Mouse (Mus musculus): ENCODE measurements around the gene St3gal3. TPM values are rescaled to one million over a fixed set of nuclear protein-coding genes. Genes with fewer than 3 reads are reported as not detected.

The St3gal3 gene
- polyA plus RNA-seq, 1 experiment from 2014 or later = 14.1 TPM

DNA sequence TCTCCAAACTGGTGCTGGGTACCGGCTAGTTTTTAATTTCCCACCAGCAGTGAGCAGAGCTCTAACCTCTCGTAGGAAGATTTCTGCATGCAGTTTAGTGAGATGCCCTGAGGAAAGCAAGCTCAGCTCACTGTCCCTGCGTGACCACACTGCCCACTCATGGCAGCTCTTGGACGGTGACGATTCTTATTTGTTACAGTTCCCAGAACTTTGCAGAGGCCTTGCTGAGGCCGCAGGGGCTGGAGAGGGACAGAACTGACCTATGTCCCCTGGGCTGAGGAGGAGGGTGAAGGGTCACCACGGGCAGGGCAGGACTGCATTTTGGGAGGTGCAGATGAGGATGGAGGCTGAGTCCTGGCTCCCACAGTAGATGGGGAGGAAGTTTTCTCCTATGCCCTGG is 141.8 kb downstream of the St3gal3 start:
- no peak overlapping the region for H3K27ac ChIP-seq (ENCODE audit: low read length)
- no peaks in the 10 kb centered on the region for H3K9me3 ChIP-seq (ENCODE audit: control insufficient read depth, low read length)
- H3K4me2 ChIP-seq (ENCODE audit: low read length) = no peak overlapping the region
- H3K4me1 ChIP-seq (replicated peaks; ENCODE audit: control insufficient read depth, insufficient read depth, low read length) = peaks cover 7% of the 10 kb centered on the region
- ATAC-seq = no peak
- no peaks in the 10 kb centered on the region for H3K27me3 ChIP-seq (replicated peaks; ENCODE audit: control insufficient read depth, insufficient read depth, low read length)
- H3K36me3 ChIP-seq (ENCODE audit: control insufficient read depth, insufficient read depth) = no peaks in the 10 kb centered on the region
- no peak overlapping the region for H3K4me3 ChIP-seq (replicated peaks; ENCODE audit: low read length)
- H3K9ac ChIP-seq (replicated peaks; ENCODE audit: low read depth, low read length) = no peak overlapping the region
- 80% methylated on average over 7 of the region's 7 CpGs for WGBS

- H3K27me3 ChIP-seq (replicated peaks; ENCODE audit: control insufficient read depth, insufficient read depth, low read length) = no peaks in the 10 kb centered on the region
- no peak overlapping the region for H3K4me2 ChIP-seq (ENCODE audit: low read length)
- H3K9me3 ChIP-seq (ENCODE audit: control insufficient read depth, low read length) = no peaks in the 10 kb centered on the region
- H3K4me1 ChIP-seq (replicated peaks; ENCODE audit: control insufficient read depth, insufficient read depth, low read length) = no peaks in the 10 kb centered on the region; the same call in 1 of the 2 replicates
- no peak overlapping the region for H3K9ac ChIP-seq (replicated peaks; ENCODE audit: low read depth, low read length)
- ATAC-seq = no peak
- no peak overlapping the region for H3K4me3 ChIP-seq (replicated peaks; ENCODE audit: low read length)
- H3K27ac ChIP-seq (ENCODE audit: low read length) = no peak overlapping the region
- WGBS = 86% methylated on average over 3 of the region's 3 CpGs
- no peaks in the 10 kb centered on the region for H3K36me3 ChIP-seq (ENCODE audit: control insufficient read depth, insufficient read depth)
These were observed 142.7 kb downstream of the St3gal3 start for GRCm38 (mm10) chr4:117992036-117992435.

DNA sequence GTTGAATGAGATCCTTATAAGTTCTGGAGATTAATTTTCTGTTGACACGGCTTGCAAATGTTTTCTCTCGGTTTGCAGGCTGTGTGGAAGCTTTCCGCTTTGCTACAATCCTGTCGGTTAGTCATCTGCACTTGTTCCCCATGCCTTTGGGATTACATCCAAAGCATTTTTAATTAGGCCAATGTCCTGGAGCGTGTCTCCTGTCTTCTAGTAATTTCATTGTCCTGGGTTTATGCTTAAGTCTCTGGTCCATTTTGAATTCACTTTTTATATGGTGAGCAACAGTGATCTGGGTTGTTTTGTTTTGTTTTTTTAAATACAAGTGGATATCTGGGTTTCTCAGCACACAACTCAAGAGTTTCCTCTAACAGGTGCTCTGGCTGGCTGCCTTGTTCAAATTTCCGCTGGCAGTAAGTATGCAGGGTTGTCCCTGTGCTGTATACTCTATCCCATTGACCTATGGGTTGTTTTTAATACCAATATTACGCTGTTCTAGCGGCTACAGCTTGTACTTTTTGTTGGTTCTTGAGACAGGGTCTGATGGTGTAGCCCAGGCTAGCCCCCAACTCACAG is 143.6 kb downstream of the St3gal3 start:
- H3K4me2 ChIP-seq (ENCODE audit: low read length) = no peak overlapping the region
- H3K36me3 ChIP-seq (ENCODE audit: control insufficient read depth, insufficient read depth) = no peaks in the 10 kb centered on the region
- no peak overlapping the region for H3K9ac ChIP-seq (replicated peaks; ENCODE audit: low read depth, low read length)
- H3K27me3 ChIP-seq (replicated peaks; ENCODE audit: control insufficient read depth, insufficient read depth, low read length) = no peaks in the 10 kb centered on the region
- 70% methylated on average over 8 of the region's 8 CpGs for WGBS
- no peak for ATAC-seq
- no peaks in the 10 kb centered on the region for H3K4me1 ChIP-seq (replicated peaks; ENCODE audit: control insufficient read depth, insufficient read depth, low read length)
- H3K27ac ChIP-seq (ENCODE audit: low read length) = no peak overlapping the region
- no peaks in the 10 kb centered on the region for H3K9me3 ChIP-seq (ENCODE audit: control insufficient read depth, low read length)
- no peak overlapping the region for H3K4me3 ChIP-seq (replicated peaks; ENCODE audit: low read length)

- no peak overlapping the region for H3K27ac ChIP-seq (ENCODE audit: low read length)
- no peaks in the 10 kb centered on the region for H3K27me3 ChIP-seq (replicated peaks; ENCODE audit: control insufficient read depth, insufficient read depth, low read length)
- ATAC-seq = no peak
- H3K9me3 ChIP-seq (ENCODE audit: control insufficient read depth, low read length) = no peaks in the 10 kb centered on the region
- 59% methylated on average over 3 of the region's 3 CpGs for WGBS
- H3K4me1 ChIP-seq (replicated peaks; ENCODE audit: control insufficient read depth, insufficient read depth, low read length) = no peaks in the 10 kb centered on the region
- no peak overlapping the region for H3K4me3 ChIP-seq (replicated peaks; ENCODE audit: low read length)
- H3K36me3 ChIP-seq (ENCODE audit: control insufficient read depth, insufficient read depth) = no peaks in the 10 kb centered on the region
- no peak overlapping the region for H3K9ac ChIP-seq (replicated peaks; ENCODE audit: low read depth, low read length)
- no peak overlapping the region for H3K4me2 ChIP-seq (ENCODE audit: low read length)
These were observed 144.1 kb downstream of the St3gal3 start for GRCm38 (mm10) chr4:117990571-117990970.

- no peaks in the 10 kb centered on the region for H3K36me3 ChIP-seq (ENCODE audit: control insufficient read depth, insufficient read depth)
- H3K27me3 ChIP-seq (replicated peaks; ENCODE audit: control insufficient read depth, insufficient read depth, low read length) = no peaks in the 10 kb centered on the region
- no peaks in the 10 kb centered on the region for H3K9me3 ChIP-seq (ENCODE audit: control insufficient read depth, low read length)
- no peak for ATAC-seq
- 91% methylated on average over 12 of the region's 12 CpGs for WGBS
- H3K4me1 ChIP-seq (replicated peaks; ENCODE audit: control insufficient read depth, insufficient read depth, low read length) = no peaks in the 10 kb centered on the region
- no peak overlapping the region for H3K9ac ChIP-seq (replicated peaks; ENCODE audit: low read depth, low read length)
- H3K4me2 ChIP-seq (ENCODE audit: low read length) = no peak overlapping the region
- H3K27ac ChIP-seq (ENCODE audit: low read length) = no peak overlapping the region
- no peak overlapping the region for H3K4me3 ChIP-seq (replicated peaks; ENCODE audit: low read length)
These were observed 144.9 kb downstream of the St3gal3 start for GRCm38 (mm10) chr4:117989801-117990200.

- no peaks in the 10 kb centered on the region for H3K9me3 ChIP-seq (ENCODE audit: control insufficient read depth, low read length)
- no peak for ATAC-seq
- H3K36me3 ChIP-seq (ENCODE audit: control insufficient read depth, insufficient read depth) = no peaks in the 10 kb centered on the region
- H3K9ac ChIP-seq (replicated peaks; ENCODE audit: low read depth, low read length) = no peak overlapping the region
- peaks cover 10% of the 10 kb centered on the region for H3K4me1 ChIP-seq (replicated peaks; ENCODE audit: control insufficient read depth, insufficient read depth, low read length)
- H3K27me3 ChIP-seq (replicated peaks; ENCODE audit: control insufficient read depth, insufficient read depth, low read length) = no peaks in the 10 kb centered on the region
- H3K4me2 ChIP-seq (ENCODE audit: low read length) = no peak overlapping the region
- no peak overlapping the region for H3K27ac ChIP-seq (ENCODE audit: low read length)
- WGBS = 65% methylated on average over 8 of the region's 8 CpGs
- no peak overlapping the region for H3K4me3 ChIP-seq (replicated peaks; ENCODE audit: low read length)
These were observed 147.9 kb downstream of the St3gal3 start for GRCm38 (mm10) chr4:117986766-117987165.

DNA sequence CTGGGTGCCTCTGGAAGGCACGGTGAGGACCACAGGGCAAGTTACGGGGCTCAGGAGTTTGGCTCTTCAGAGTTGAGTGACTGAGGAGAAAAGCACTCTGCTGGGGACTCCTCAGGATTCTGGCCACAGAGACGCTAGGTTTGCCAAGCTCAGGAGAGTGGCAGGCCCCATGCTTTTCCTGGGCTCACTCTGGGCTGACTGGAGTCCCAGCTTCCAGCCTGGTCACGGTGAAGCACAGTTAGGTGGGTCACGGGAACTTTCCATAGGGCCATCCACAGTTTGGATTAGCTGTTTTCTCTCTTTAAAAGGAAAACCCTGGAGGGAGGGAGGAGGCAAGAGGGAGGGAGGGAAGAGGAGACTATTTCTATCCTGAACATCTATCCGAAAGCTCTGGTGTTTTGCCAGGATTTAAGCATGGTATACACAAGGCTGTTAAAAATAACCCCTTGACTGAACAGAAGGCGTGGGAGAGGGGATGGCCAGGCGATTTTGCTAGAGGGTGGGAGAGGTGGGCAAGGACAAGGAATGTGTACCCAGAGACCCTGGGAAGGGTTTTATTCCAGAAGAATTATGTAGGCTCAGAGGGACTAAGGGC is 149.6 kb downstream of the St3gal3 start:
- no peak overlapping the region for H3K4me2 ChIP-seq (ENCODE audit: low read length)
- 62% methylated on average over 8 of the region's 8 CpGs for WGBS
- no peaks in the 10 kb centered on the region for H3K27me3 ChIP-seq (replicated peaks; ENCODE audit: control insufficient read depth, insufficient read depth, low read length)
- H3K4me1 ChIP-seq (replicated peaks; ENCODE audit: control insufficient read depth, insufficient read depth, low read length) = peaks cover 10% of the 10 kb centered on the region
- H3K27ac ChIP-seq (ENCODE audit: low read length) = no peak overlapping the region
- H3K36me3 ChIP-seq (ENCODE audit: control insufficient read depth, insufficient read depth) = no peaks in the 10 kb centered on the region
- no peak overlapping the region for H3K9ac ChIP-seq (replicated peaks; ENCODE audit: low read depth, low read length)
- H3K9me3 ChIP-seq (ENCODE audit: control insufficient read depth, low read length) = no peaks in the 10 kb centered on the region
- no peak overlapping the region for H3K4me3 ChIP-seq (replicated peaks; ENCODE audit: low read length)
- no peak for ATAC-seq

DNA sequence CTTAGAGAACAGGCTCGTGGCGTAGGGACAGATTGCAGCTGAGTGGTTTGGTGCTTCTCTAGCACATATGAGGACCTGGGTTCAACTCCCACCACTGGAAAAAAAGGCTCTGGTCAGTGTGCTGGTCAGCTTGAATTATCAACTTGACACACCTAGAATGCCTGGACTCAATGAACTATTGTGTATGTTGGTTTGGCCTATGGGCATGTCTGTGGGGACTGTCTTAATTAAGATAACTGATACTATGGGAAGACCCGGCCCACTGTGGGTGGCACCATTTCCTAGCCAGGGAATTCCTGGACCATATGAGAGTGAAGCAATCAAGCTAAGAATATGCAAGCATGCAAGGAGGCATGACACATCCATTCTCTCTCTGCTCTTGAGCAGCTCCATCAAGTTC is 150.5 kb downstream of the St3gal3 start:
- Histone ChIP-seq H3K27me3 (replicated peaks; ENCODE audit: control insufficient read depth, insufficient read depth, low read length) (no peaks in the 10 kb centered on the region), H3K4me1 (replicated peaks; ENCODE audit: control insufficient read depth, insufficient read depth, low read length) (peaks cover 10% of the 10 kb centered on the region), H3K4me3 (replicated peaks; ENCODE audit: low read length) (no peak overlapping the region), H3K4me2 (ENCODE audit: low read length) (no peak overlapping the region), H3K9me3 (ENCODE audit: control insufficient read depth, low read length) (no peaks in the 10 kb centered on the region), H3K9ac (replicated peaks; ENCODE audit: low read depth, low read length) (no peak overlapping the region), H3K36me3 (ENCODE audit: control insufficient read depth, insufficient read depth) (no peaks in the 10 kb centered on the region), H3K27ac (ENCODE audit: low read length) (no peak overlapping the region)
- 95% methylated on average over 3 of the region's 3 CpGs for WGBS
- ATAC-seq = no peak

DNA sequence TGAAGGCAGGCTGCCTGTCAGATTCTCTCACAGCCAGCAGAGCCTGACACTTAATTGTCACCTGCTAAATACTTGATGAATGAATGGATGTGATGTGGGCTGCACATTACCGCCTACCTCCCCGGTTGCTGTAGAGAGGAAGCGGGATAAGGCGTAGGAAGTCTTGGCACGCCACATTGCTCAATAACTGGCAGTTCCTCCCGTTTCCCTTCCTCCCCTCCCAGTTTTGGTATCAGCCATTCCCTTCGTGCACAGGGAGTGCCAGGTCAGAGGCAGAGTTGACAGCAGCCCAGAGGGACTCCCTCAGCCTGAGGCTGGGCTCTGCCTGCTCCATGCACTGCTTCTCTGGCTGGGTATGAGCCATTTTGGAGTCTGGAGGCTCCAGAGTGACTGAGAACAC is 152.0 kb downstream of the St3gal3 start:
- no peak overlapping the region for H3K4me2 ChIP-seq (ENCODE audit: low read length)
- no peaks in the 10 kb centered on the region for H3K9me3 ChIP-seq (ENCODE audit: control insufficient read depth, low read length)
- H3K27me3 ChIP-seq (replicated peaks; ENCODE audit: control insufficient read depth, insufficient read depth, low read length) = no peaks in the 10 kb centered on the region
- peak overlapping the region; percentile 52; the same call in 1 of the 2 replicates for H3K27ac ChIP-seq (ENCODE audit: low read length)
- H3K4me3 ChIP-seq (replicated peaks; ENCODE audit: low read length) = no peak overlapping the region
- peak; percentile 82 for ATAC-seq
- 48% methylated on average over 7 of the region's 7 CpGs for WGBS
- H3K36me3 ChIP-seq (ENCODE audit: control insufficient read depth, insufficient read depth) = no peaks in the 10 kb centered on the region
- H3K9ac ChIP-seq (replicated peaks; ENCODE audit: low read depth, low read length) = no peak overlapping the region
- peaks cover 10% of the 10 kb centered on the region for H3K4me1 ChIP-seq (replicated peaks; ENCODE audit: control insufficient read depth, insufficient read depth, low read length)

GRCm38 (mm10) chr4:117981518-117981917 is 153.2 kb downstream of the St3gal3 start:
- Histone ChIP-seq H3K9me3 (ENCODE audit: control insufficient read depth, low read length) (no peaks in the 10 kb centered on the region), H3K36me3 (ENCODE audit: control insufficient read depth, insufficient read depth) (no peaks in the 10 kb centered on the region), H3K4me1 (replicated peaks; ENCODE audit: control insufficient read depth, insufficient read depth, low read length) (peaks cover 10% of the 10 kb centered on the region), H3K9ac (replicated peaks; ENCODE audit: low read depth, low read length) (no peak overlapping the region), H3K27me3 (replicated peaks; ENCODE audit: control insufficient read depth, insufficient read depth, low read length) (no peaks in the 10 kb centered on the region), H3K27ac (ENCODE audit: low read length) (no peak overlapping the region), H3K4me3 (replicated peaks; ENCODE audit: low read length) (no peak overlapping the region), H3K4me2 (ENCODE audit: low read length) (no peak overlapping the region)
- ATAC-seq = no peak
- 78% methylated on average over 4 of the region's 5 CpGs for WGBS

All from forebrain, embryonic 16.5 days (tissue).